Mouse (Mus musculus) lung, postnatal 0 days (tissue): ENCODE measurements around the gene Plagl1. TPM values are rescaled to one million over a fixed set of nuclear protein-coding genes. Genes with fewer than 3 reads are reported as not detected.
A peak's percentile ranks its signal among the peaks of the same experiment; 100 is the strongest.

Experiments
- ATAC-seq: fragments of 200-750 bp; cut with Nextera tagmentation; 2 replicates; pipeline ENCODE4 v1.8.0; 2017; ENCODE audit warnings: moderate library complexity
- DNase-seq: peaks from one replicate; pipeline ENCODE4 v3.0.0-alpha.2; 2016; ENCODE audit warnings: low spot score
- H3K27ac ChIP-seq: fragments of 300-500 bp; sonication (generic); 2 replicates; pipeline ENCODE4 v1.5.1; 2014; ENCODE audit warnings: antibody characterized with exemption, mild to moderate bottlenecking, low read length, mixed read lengths
- H3K27me3 ChIP-seq: fragments of 300-500 bp; sonication (generic); replicated peaks from 2 replicates; pipeline ENCODE4 v1.6.1; 2014; ENCODE audit warnings: low read length, mixed read lengths; ENCODE audit not compliant: insufficient read depth
- H3K36me3 ChIP-seq: fragments of 300-500 bp; sonication (generic); 2 replicates; pipeline ENCODE4 v1.6.1; 2014; ENCODE audit warnings: low read length, mixed read lengths; ENCODE audit not compliant: insufficient read depth
- H3K4me1 ChIP-seq: fragments of 300-500 bp; sonication (generic); 2 replicates; pipeline ENCODE4 v1.6.1; 2014; ENCODE audit warnings: antibody characterized with exemption, low read depth, low read length, mixed read lengths; ENCODE audit not compliant: insufficient read depth
- H3K4me2 ChIP-seq: fragments of 300-500 bp; sonication (generic); replicated peaks from 2 replicates; pipeline ENCODE4 v1.6.1; 2014; ENCODE audit warnings: low read depth, mild to moderate bottlenecking, low read length, moderate library complexity, mixed read lengths
- H3K4me3 ChIP-seq: fragments of 300-500 bp; sonication (generic); 2 replicates; pipeline ENCODE4 v1.5.1; 2014; ENCODE audit warnings: low read depth, low read length
- H3K9ac ChIP-seq: fragments of 300-500 bp; sonication (generic); replicated peaks from 2 replicates; pipeline ENCODE4 v1.6.1; 2014; ENCODE audit warnings: low read depth, mild to moderate bottlenecking
- H3K9me3 ChIP-seq: fragments of 300-500 bp; sonication (generic); 2 replicates; pipeline ENCODE4 v1.6.1; 2016; ENCODE audit warnings: low read length, mixed read lengths
- CTCF ChIP-seq: IDR thresholded peaks from 2 replicates; pipeline ENCODE4 v1.5.1; 2016; ENCODE audit warnings: antibody characterized with exemption, mild to moderate bottlenecking
- EP300 ChIP-seq: IDR thresholded peaks from 2 replicates; pipeline ENCODE4 v1.6.1; 2016; ENCODE audit warnings: antibody characterized with exemption, mild to moderate bottlenecking, control low read depth
- WGBS: fragments of 180-500 bp; shearing (Covaris S2); extraction: QIAGEN DNeasy Blood & Tissue Kit; methylation state at CpG from one replicate; pipeline ENCODE4 v1.1.7; 2014; 5-methylcytosine and 5-hydroxymethylcytosine counted together
- polyA plus RNA-seq: library from polyadenylated mRNA; unstranded; fragments of >200 nt; fragmentation: Nextera tagmentation; extraction: Ambion mirVana; gene quantifications from 2 replicates; pipeline ENCODE4 v1.2.1, GENCODE M21; 2015

The Plagl1 gene
- polyA plus RNA-seq, 1 experiment from 2014 or later = 43.4 TPM

- ATAC-seq (no peak), DNase-seq (no peak)
- Histone ChIP-seq H3K4me1 (no peaks in the 10 kb centered on the region), H3K9me3 (no peaks in the 10 kb centered on the region), H3K27me3 (0 out of 2 replicates have a peak, but pooled peaks cover 5% of the 10 kb centered on the region), H3K9ac (no peak overlapping the region), H3K36me3 (no peaks in the 10 kb centered on the region), H3K27ac (no peak overlapping the region), H3K4me2 (no peak overlapping the region), H3K4me3 (no peak overlapping the region)
- TF ChIP-seq EP300 = no peak
- no peak for TF ChIP-seq CTCF
- 76% methylated on average over 6 of the region's 6 CpGs for WGBS
These were observed 3.4 kb upstream of the Plagl1 start for GRCm38 (mm10) chr10:13056863-13057381.

GRCm38 (mm10) chr10:13060821-13061671, 742 bp downstream of the Plagl1 start:
- Histone ChIP-seq H3K4me2 (peak overlapping the region; percentile 39), H3K4me3 (peak overlapping the region; percentile 5; the same call in 1 of the 2 replicates), H3K27ac (no peak overlapping the region), H3K27me3 (0 out of 2 replicates have a peak, but pooled peaks cover 5% of the 10 kb centered on the region), H3K4me1 (no peaks in the 10 kb centered on the region), H3K9ac (no peak overlapping the region), H3K9me3 (no peaks in the 10 kb centered on the region), H3K36me3 (no peaks in the 10 kb centered on the region)
- WGBS = 15% methylated on average over 46 of the region's 46 CpGs
- no peak for TF ChIP-seq CTCF
- ATAC-seq (no peak), DNase-seq (no peak)

- no peaks in the 10 kb centered on the region for H3K9me3 ChIP-seq
- H3K4me1 ChIP-seq = no peaks in the 10 kb centered on the region
- TF ChIP-seq EP300 (no peak), CTCF (no peak)
- H3K36me3 ChIP-seq = no peaks in the 10 kb centered on the region
- no peak for ATAC-seq
- no peak for DNase-seq
- H3K9ac ChIP-seq = no peak overlapping the region
- 52% methylated on average over 8 of the region's 8 CpGs for WGBS
- 0 out of 2 replicates have a peak, but pooled peaks cover 5% of the 10 kb centered on the region for H3K27me3 ChIP-seq
- no peak overlapping the region for H3K4me2 ChIP-seq
- H3K27ac ChIP-seq = no peak overlapping the region
- no peak overlapping the region for H3K4me3 ChIP-seq
These were observed 2.1 kb downstream of the Plagl1 start for GRCm38 (mm10) chr10:13062373-13062772.

- no peak overlapping the region for H3K4me2 ChIP-seq
- no peak overlapping the region for H3K4me3 ChIP-seq
- H3K27ac ChIP-seq = no peak overlapping the region
- no peaks in the 10 kb centered on the region for H3K9me3 ChIP-seq
- 0 out of 2 replicates have a peak, but pooled peaks cover 5% of the 10 kb centered on the region for H3K27me3 ChIP-seq
- 48% methylated on average over 7 of the region's 7 CpGs for WGBS
- no peak overlapping the region for H3K9ac ChIP-seq
- no peaks in the 10 kb centered on the region for H3K4me1 ChIP-seq
- TF ChIP-seq EP300 (no peak), CTCF (no peak)
- ATAC-seq (no peak), DNase-seq (no peak)
- H3K36me3 ChIP-seq = no peaks in the 10 kb centered on the region
These were observed 3.2 kb downstream of the Plagl1 start for GRCm38 (mm10) chr10:13063457-13063856.

GRCm38 (mm10) chr10:13065129-13065752, 4.9 kb downstream of the Plagl1 start:
- DNase-seq (no peak), ATAC-seq (no peak)
- WGBS = 54% methylated on average over 3 of the region's 3 CpGs
- Histone ChIP-seq H3K4me2 (no peak overlapping the region), H3K9me3 (no peaks in the 10 kb centered on the region), H3K27me3 (0 out of 2 replicates have a peak, but pooled peaks cover 5% of the 10 kb centered on the region), H3K4me3 (no peak overlapping the region), H3K4me1 (no peaks in the 10 kb centered on the region), H3K27ac (no peak overlapping the region), H3K9ac (no peak overlapping the region), H3K36me3 (no peaks in the 10 kb centered on the region)
- TF ChIP-seq CTCF (no peak), EP300 (no peak)

GRCm38 (mm10) chr10:13071031-13071430, 10.7 kb downstream of the Plagl1 start:
- Histone ChIP-seq H3K27me3 (no peaks in the 10 kb centered on the region), H3K9ac (no peak overlapping the region), H3K4me1 (no peaks in the 10 kb centered on the region), H3K4me2 (no peak overlapping the region), H3K9me3 (no peaks in the 10 kb centered on the region), H3K36me3 (no peaks in the 10 kb centered on the region), H3K27ac (no peak overlapping the region), H3K4me3 (no peak overlapping the region)
- ATAC-seq (no peak), DNase-seq (no peak)
- 93% methylated on average over 2 of the region's 2 CpGs for WGBS
- no peak for TF ChIP-seq EP300
- peak; percentile 18 for TF ChIP-seq CTCF
